8 mouse cellular contexts compared by ENCODE assay signal in genomic region chr17:56758132-56758531, GRCm38 (mm10). TPM values are rescaled to one million over a fixed set of nuclear protein-coding genes. Genes with fewer than 3 reads are reported as not detected.
DNase-seq lines count a peak whose midpoint lies in the region; ATAC-seq lines count a peak whose summit lies in the region.

No protein-coding gene starts in this region.

- ATAC-seq in forebrain, embryonic 15.5 days (replicated peaks): no peak
- ATAC-seq in embryonic facial prominence, embryonic 14.5 days (ENCODE audit: low read depth): no peak
- ATAC-seq in intestine, embryonic 15.5 days: peak; percentile 4; the same call in 1 of the 2 replicates
- ATAC-seq in limb, embryonic 13.5 days (ENCODE audit: low FRiP score, low read depth): no peak
- ATAC-seq in midbrain, embryonic 14.5 days (ENCODE audit: low FRiP score, low TSS enrichment): no peak
- ATAC-seq in stomach, embryonic 15.5 days (ENCODE audit: insufficient read depth, low FRiP score, low read depth): no peak

- WGBS in forebrain, embryonic 10.5 days: 2% methylated on average over 12 of the region's 12 CpGs
- 5% methylated on average over 12 of the region's 12 CpGs for WGBS in forebrain, embryonic 15.5 days
- WGBS in embryonic facial prominence, embryonic 14.5 days: 4% methylated on average over 12 of the region's 12 CpGs
- 6% methylated on average over 12 of the region's 12 CpGs for WGBS in intestine, embryonic 15.5 days
- WGBS in limb, embryonic 13.5 days: 5% methylated on average over 12 of the region's 12 CpGs
- 6% methylated on average over 12 of the region's 12 CpGs for WGBS in midbrain, embryonic 14.5 days
- WGBS in stomach, embryonic 15.5 days: 4% methylated on average over 12 of the region's 12 CpGs

- H3K27ac ChIP-seq in forebrain, embryonic 10.5 days: 0 out of 2 replicates have a peak overlapping the region, but pooled peaks have one; percentile 80
- H3K27ac ChIP-seq in forebrain, embryonic 15.5 days (replicated peaks): no peak overlapping the region
- no peak overlapping the region for H3K27ac ChIP-seq in embryonic facial prominence, embryonic 14.5 days (replicated peaks; ENCODE audit: low read depth, low read length)
- 0 out of 2 replicates have a peak overlapping the region, but pooled peaks have one; percentile 32 for H3K27ac ChIP-seq in intestine, embryonic 15.5 days
- no peak overlapping the region for H3K27ac ChIP-seq in limb, embryonic 13.5 days
- H3K27ac ChIP-seq in midbrain, embryonic 14.5 days (replicated peaks; ENCODE audit: low read depth, low read length): no peak overlapping the region
- no peak overlapping the region for H3K27ac ChIP-seq in stomach, embryonic 15.5 days

- H3K36me3 ChIP-seq in forebrain, embryonic 10.5 days (replicated peaks): no peaks in the 10 kb centered on the region
- H3K36me3 ChIP-seq in forebrain, embryonic 15.5 days: no peaks in the 10 kb centered on the region
- H3K36me3 ChIP-seq in embryonic facial prominence, embryonic 14.5 days (ENCODE audit: control insufficient read depth, insufficient read depth, low read length): no peaks in the 10 kb centered on the region
- H3K36me3 ChIP-seq in intestine, embryonic 15.5 days: no peaks in the 10 kb centered on the region
- H3K36me3 ChIP-seq in limb, embryonic 13.5 days: no peaks in the 10 kb centered on the region
- H3K36me3 ChIP-seq in midbrain, embryonic 14.5 days (ENCODE audit: control insufficient read depth, insufficient read depth, low read length): no peaks in the 10 kb centered on the region
- no peaks in the 10 kb centered on the region for H3K36me3 ChIP-seq in stomach, embryonic 15.5 days

- no peak overlapping the region for H3K9ac ChIP-seq in forebrain, embryonic 15.5 days (replicated peaks)
- no peak overlapping the region for H3K9ac ChIP-seq in embryonic facial prominence, embryonic 14.5 days (ENCODE audit: low read depth, low read length)
- H3K9ac ChIP-seq in intestine, embryonic 15.5 days: no peak overlapping the region
- H3K9ac ChIP-seq in limb, embryonic 13.5 days: no peak overlapping the region
- H3K9ac ChIP-seq in midbrain, embryonic 14.5 days (replicated peaks; ENCODE audit: low read length): no peak overlapping the region
- H3K9ac ChIP-seq in stomach, embryonic 15.5 days: no peak overlapping the region

- H3K27me3 ChIP-seq in forebrain, embryonic 10.5 days (ENCODE audit: poor library complexity, severe bottlenecking): peaks cover 85% of the 10 kb centered on the region
- H3K27me3 ChIP-seq in forebrain, embryonic 15.5 days: peaks cover 56% of the 10 kb centered on the region
- peaks cover 42% of the 10 kb centered on the region for H3K27me3 ChIP-seq in embryonic facial prominence, embryonic 14.5 days (replicated peaks; ENCODE audit: control insufficient read depth, insufficient read depth, low read length)
- H3K27me3 ChIP-seq in intestine, embryonic 15.5 days (replicated peaks): peaks cover 32% of the 10 kb centered on the region
- peaks cover 51% of the 10 kb centered on the region for H3K27me3 ChIP-seq in limb, embryonic 13.5 days
- H3K27me3 ChIP-seq in midbrain, embryonic 14.5 days (ENCODE audit: control insufficient read depth, insufficient read depth, low read length): peaks cover 48% of the 10 kb centered on the region
- peaks cover 30% of the 10 kb centered on the region for H3K27me3 ChIP-seq in stomach, embryonic 15.5 days (replicated peaks)

- peaks cover 64% of the 10 kb centered on the region for H3K4me1 ChIP-seq in forebrain, embryonic 10.5 days
- peaks cover 26% of the 10 kb centered on the region for H3K4me1 ChIP-seq in forebrain, embryonic 15.5 days
- H3K4me1 ChIP-seq in embryonic facial prominence, embryonic 14.5 days (ENCODE audit: control insufficient read depth, insufficient read depth, low read length): peaks cover 24% of the 10 kb centered on the region
- H3K4me1 ChIP-seq in intestine, embryonic 15.5 days (replicated peaks): peaks cover 53% of the 10 kb centered on the region
- H3K4me1 ChIP-seq in limb, embryonic 13.5 days: peaks cover 68% of the 10 kb centered on the region
- peaks cover 24% of the 10 kb centered on the region for H3K4me1 ChIP-seq in midbrain, embryonic 14.5 days (ENCODE audit: control insufficient read depth, insufficient read depth, low read length)
- H3K4me1 ChIP-seq in stomach, embryonic 15.5 days: peaks cover 57% of the 10 kb centered on the region

- DNase-seq in forebrain, embryonic 10.5 days (ENCODE audit: extremely low spot score, low spot score): peak; percentile 56
- peak; percentile 90 for DNase-seq in adrenal gland, postnatal 14 days
- DNase-seq in embryonic facial prominence, embryonic 14.5 days (ENCODE audit: low spot score): peak; percentile 67
- peak; percentile 53 for DNase-seq in midbrain, embryonic 14.5 days

- peak overlapping the region; percentile 62 for H3K4me3 ChIP-seq in forebrain, embryonic 10.5 days
- H3K4me3 ChIP-seq in forebrain, embryonic 15.5 days: no peak overlapping the region
- H3K4me3 ChIP-seq in embryonic facial prominence, embryonic 14.5 days (ENCODE audit: low read depth, low read length): no peak overlapping the region
- H3K4me3 ChIP-seq in intestine, embryonic 15.5 days (replicated peaks): no peak overlapping the region
- no peak overlapping the region for H3K4me3 ChIP-seq in limb, embryonic 13.5 days
- no peak overlapping the region for H3K4me3 ChIP-seq in midbrain, embryonic 14.5 days (replicated peaks; ENCODE audit: low read depth, low read length)
- no peak overlapping the region for H3K4me3 ChIP-seq in stomach, embryonic 15.5 days (replicated peaks)

- no peaks in the 10 kb centered on the region for H3K9me3 ChIP-seq in forebrain, embryonic 10.5 days
- no peaks in the 10 kb centered on the region for H3K9me3 ChIP-seq in forebrain, embryonic 15.5 days
- no peaks in the 10 kb centered on the region for H3K9me3 ChIP-seq in embryonic facial prominence, embryonic 14.5 days (ENCODE audit: control insufficient read depth, low read length)
- no peaks in the 10 kb centered on the region for H3K9me3 ChIP-seq in intestine, embryonic 15.5 days
- no peaks in the 10 kb centered on the region for H3K9me3 ChIP-seq in limb, embryonic 13.5 days
- no peaks in the 10 kb centered on the region for H3K9me3 ChIP-seq in midbrain, embryonic 14.5 days (ENCODE audit: control insufficient read depth, low read length)
- no peaks in the 10 kb centered on the region for H3K9me3 ChIP-seq in stomach, embryonic 15.5 days

- no peak overlapping the region for H3K4me2 ChIP-seq in forebrain, embryonic 15.5 days (replicated peaks)
- H3K4me2 ChIP-seq in embryonic facial prominence, embryonic 14.5 days (ENCODE audit: low read depth, low read length): peak overlapping the region; percentile 99; the same call in 1 of the 2 replicates
- peak overlapping the region; percentile 100 for H3K4me2 ChIP-seq in intestine, embryonic 15.5 days (replicated peaks)
- H3K4me2 ChIP-seq in limb, embryonic 13.5 days (replicated peaks): peak overlapping the region; percentile 98
- no peak overlapping the region for H3K4me2 ChIP-seq in midbrain, embryonic 14.5 days (ENCODE audit: low read length)
- H3K4me2 ChIP-seq in stomach, embryonic 15.5 days: peak overlapping the region; percentile 96

RNA-seq across cellular contexts. Expression of gene Nrtn, which starts 0.8 kb away (rescaled TPM):
- 3.2 and 3.5 TPM in 2 replicates for polyA plus RNA-seq in forebrain, embryonic 10.5 days (2016; fragmentation: Nextera tagmentation; extraction: Ambion mirVana)
- polyA plus RNA-seq in forebrain, embryonic 15.5 days (2015; fragmentation: Nextera tagmentation; extraction: Ambion mirVana): 0.97 and 1.2 TPM in 2 replicates
- 4.5 and 4.8 TPM in 2 replicates for total RNA-seq in adrenal gland, postnatal 14 days (2021)
- polyA plus RNA-seq in embryonic facial prominence, embryonic 14.5 days (2014; fragmentation: Nextera tagmentation; extraction: Ambion mirVana): 14.0 and 17.4 TPM in 2 replicates
- polyA plus RNA-seq in intestine, embryonic 15.5 days (2015; fragmentation: Nextera tagmentation; extraction: Ambion mirVana): 9.9 and 10.7 TPM in 2 replicates
- polyA plus RNA-seq in limb, embryonic 13.5 days (2015; fragmentation: Nextera tagmentation; extraction: Ambion mirVana): 14.1 TPM in 2 replicates
- 4.4 and 7.3 TPM in 2 replicates for polyA plus RNA-seq in midbrain, embryonic 14.5 days (2014; fragmentation: Nextera tagmentation; extraction: Ambion mirVana)
- polyA plus RNA-seq in stomach, embryonic 15.5 days (2015; fragmentation: Nextera tagmentation; extraction: Ambion mirVana): 13.3 and 14.7 TPM in 2 replicates

RNA-seq across cellular contexts. Expression of gene Dus3l, which starts 6.4 kb away (rescaled TPM):
- 46.0 and 46.2 TPM in 2 replicates for polyA plus RNA-seq in forebrain, embryonic 10.5 days (2016; fragmentation: Nextera tagmentation; extraction: Ambion mirVana)
- polyA plus RNA-seq in forebrain, embryonic 15.5 days (2015; fragmentation: Nextera tagmentation; extraction: Ambion mirVana): 72.1 and 74.3 TPM in 2 replicates
- total RNA-seq in adrenal gland, postnatal 14 days (2021): 29.1 and 37.2 TPM in 2 replicates
- 33.3 and 42.0 TPM in 2 replicates for polyA plus RNA-seq in embryonic facial prominence, embryonic 14.5 days (2014; fragmentation: Nextera tagmentation; extraction: Ambion mirVana)
- polyA plus RNA-seq in intestine, embryonic 15.5 days (2015; fragmentation: Nextera tagmentation; extraction: Ambion mirVana): 38.7 and 42.8 TPM in 2 replicates
- polyA plus RNA-seq in limb, embryonic 13.5 days (2015; fragmentation: Nextera tagmentation; extraction: Ambion mirVana): 47.7 and 50.5 TPM in 2 replicates
- polyA plus RNA-seq in midbrain, embryonic 14.5 days (2014; fragmentation: Nextera tagmentation; extraction: Ambion mirVana): 72.8 and 73.7 TPM in 2 replicates
- 40.1 and 48.2 TPM in 2 replicates for polyA plus RNA-seq in stomach, embryonic 15.5 days (2015; fragmentation: Nextera tagmentation; extraction: Ambion mirVana)

RNA-seq across cellular contexts. Expression of gene Prr22, which starts 11.9 kb away (rescaled TPM):
- 1.8 and 1.9 TPM in 2 replicates for polyA plus RNA-seq in forebrain, embryonic 10.5 days (2016; fragmentation: Nextera tagmentation; extraction: Ambion mirVana)
- 0.66 and 0.73 TPM in 2 replicates for polyA plus RNA-seq in forebrain, embryonic 15.5 days (2015; fragmentation: Nextera tagmentation; extraction: Ambion mirVana)
- 0.30 and 1.0 TPM in 2 replicates for total RNA-seq in adrenal gland, postnatal 14 days (2021)
- polyA plus RNA-seq in embryonic facial prominence, embryonic 14.5 days (2014; fragmentation: Nextera tagmentation; extraction: Ambion mirVana): 0.61 and 1.2 TPM in 2 replicates
- polyA plus RNA-seq in intestine, embryonic 15.5 days (2015; fragmentation: Nextera tagmentation; extraction: Ambion mirVana): 1.2 and 1.6 TPM in 2 replicates
- polyA plus RNA-seq in limb, embryonic 13.5 days (2015; fragmentation: Nextera tagmentation; extraction: Ambion mirVana): 1.4 and 1.5 TPM in 2 replicates
- polyA plus RNA-seq in midbrain, embryonic 14.5 days (2014; fragmentation: Nextera tagmentation; extraction: Ambion mirVana): 0.63 and 0.78 TPM in 2 replicates
- 1.3 and 1.4 TPM in 2 replicates for polyA plus RNA-seq in stomach, embryonic 15.5 days (2015; fragmentation: Nextera tagmentation; extraction: Ambion mirVana)

RNA-seq across cellular contexts. Expression of gene Vmac, which starts 40.3 kb away (rescaled TPM):
- polyA plus RNA-seq in forebrain, embryonic 10.5 days (2016; fragmentation: Nextera tagmentation; extraction: Ambion mirVana): 11.1 and 12.2 TPM in 2 replicates
- polyA plus RNA-seq in forebrain, embryonic 15.5 days (2015; fragmentation: Nextera tagmentation; extraction: Ambion mirVana): 18.4 and 20.3 TPM in 2 replicates
- 22.3 and 23.9 TPM in 2 replicates for total RNA-seq in adrenal gland, postnatal 14 days (2021)
- polyA plus RNA-seq in embryonic facial prominence, embryonic 14.5 days (2014; fragmentation: Nextera tagmentation; extraction: Ambion mirVana): 18.6 and 21.4 TPM in 2 replicates
- polyA plus RNA-seq in intestine, embryonic 15.5 days (2015; fragmentation: Nextera tagmentation; extraction: Ambion mirVana): 14.3 and 15.2 TPM in 2 replicates
- polyA plus RNA-seq in limb, embryonic 13.5 days (2015; fragmentation: Nextera tagmentation; extraction: Ambion mirVana): 20.2 and 21.3 TPM in 2 replicates
- polyA plus RNA-seq in midbrain, embryonic 14.5 days (2014; fragmentation: Nextera tagmentation; extraction: Ambion mirVana): 17.6 and 18.5 TPM in 2 replicates
- polyA plus RNA-seq in stomach, embryonic 15.5 days (2015; fragmentation: Nextera tagmentation; extraction: Ambion mirVana): 16.9 and 21.5 TPM in 2 replicates

RNA-seq across cellular contexts. Expression of gene Ndufa11, which starts 40.6 kb away (rescaled TPM):
- polyA plus RNA-seq in forebrain, embryonic 10.5 days (2016; fragmentation: Nextera tagmentation; extraction: Ambion mirVana): 366 and 374 TPM in 2 replicates
- 425 and 444 TPM in 2 replicates for polyA plus RNA-seq in forebrain, embryonic 15.5 days (2015; fragmentation: Nextera tagmentation; extraction: Ambion mirVana)
- total RNA-seq in adrenal gland, postnatal 14 days (2021): 382 and 386 TPM in 2 replicates
- polyA plus RNA-seq in embryonic facial prominence, embryonic 14.5 days (2014; fragmentation: Nextera tagmentation; extraction: Ambion mirVana): 424 and 466 TPM in 2 replicates
- 471 and 522 TPM in 2 replicates for polyA plus RNA-seq in intestine, embryonic 15.5 days (2015; fragmentation: Nextera tagmentation; extraction: Ambion mirVana)
- 431 and 434 TPM in 2 replicates for polyA plus RNA-seq in limb, embryonic 13.5 days (2015; fragmentation: Nextera tagmentation; extraction: Ambion mirVana)
- polyA plus RNA-seq in midbrain, embryonic 14.5 days (2014; fragmentation: Nextera tagmentation; extraction: Ambion mirVana): 478 and 643 TPM in 2 replicates
- 437 and 463 TPM in 2 replicates for polyA plus RNA-seq in stomach, embryonic 15.5 days (2015; fragmentation: Nextera tagmentation; extraction: Ambion mirVana)

Comparison
In these comparisons a context has a peak if more than half of its experiments do, and no peak if none do; other contexts are left out.
1. H3K27ac ChIP-seq: peak in forebrain, embryonic 10.5 days (single experiment) and intestine, embryonic 15.5 days (single experiment); none in forebrain, embryonic 15.5 days (single experiment), embryonic facial prominence, embryonic 14.5 days (single experiment), limb, embryonic 13.5 days (single experiment), midbrain, embryonic 14.5 days (single experiment) and stomach, embryonic 15.5 days (single experiment).
2. H3K4me2 ChIP-seq: peak in embryonic facial prominence, embryonic 14.5 days (single experiment), intestine, embryonic 15.5 days (single experiment), limb, embryonic 13.5 days (single experiment) and stomach, embryonic 15.5 days (single experiment); none in forebrain, embryonic 15.5 days (single experiment) and midbrain, embryonic 14.5 days (single experiment).
3. Peak in every context shown above with its lines, with median percentiles within 50 percentile points of each other: DNase-seq.